Mouse (Mus musculus): ENCODE data around the gene Arhgap19. TPM values are rescaled to one million over a fixed set of nuclear protein-coding genes. Genes with fewer than 3 reads are reported as not detected.

Arhgap19 gene
- total and polyA plus RNA-seq, 3 experiments = 20.4 to 36.8 (median 30.1) TPM

DNA sequence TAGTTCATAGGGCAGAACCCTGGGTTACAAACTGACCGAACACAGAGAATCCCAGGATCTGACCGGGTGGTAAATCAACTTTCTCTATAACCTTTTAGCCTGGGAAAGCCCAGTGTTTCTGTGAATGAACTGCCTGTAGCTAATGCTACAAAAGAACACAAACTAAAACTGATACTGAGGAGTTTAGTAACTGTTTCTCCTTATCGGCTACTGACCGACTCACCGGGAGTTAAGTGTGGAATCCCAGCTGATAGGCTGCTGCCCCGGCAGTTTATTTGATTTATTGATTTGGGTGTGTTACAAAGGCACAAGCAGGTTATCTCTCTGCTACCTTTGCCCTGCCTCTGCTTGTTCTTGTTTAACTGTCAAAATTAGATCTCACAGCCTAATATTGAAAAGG is 37.0 kb upstream of the Arhgap19 start:
- H3K36me3 ChIP-seq (replicated peaks in 1 of 2; ENCODE audit: control insufficient read depth in 1 of 2, insufficient read depth in 1 of 2, low read length in 1 of 2) = no peaks in the 10 kb centered on the region
- H3K9ac ChIP-seq (ENCODE audit: insufficient read depth, low read depth) = no peak overlapping the region
- no peak for TF ChIP-seq MYC (IDR thresholded peaks at IDR 0.05; ENCODE audit: low read depth, low read length)
- no peak overlapping the region for H3K27ac ChIP-seq (ENCODE audit: insufficient read depth, low read depth)
- H3K9me3 ChIP-seq (replicated peaks; ENCODE audit: low read length) = no peaks in the 10 kb centered on the region
- peaks cover 42% of the 10 kb centered on the region for H3K27me3 ChIP-seq (replicated peaks)
- no peak overlapping the region for H3K4me2 ChIP-seq (ENCODE audit: insufficient read depth, low read depth, poor library complexity, severe bottlenecking)
- in situ Hi-C loops (cut with MboI; ENCODE audit: low pct_ligation_motif_present, low pct_unique_long_range_greater_than_20kb, low sequenced_read_pairs) (no loop called here), dilution Hi-C loops (cut with MboI; ENCODE audit: extremely low pct_ligation_motif_present, extremely low pct_unique_long_range_greater_than_20kb, low sequenced_read_pairs) (no loop called here)
- no peak for DNase-seq (ENCODE audit: extremely low read depth)
- H3K4me1 ChIP-seq (ENCODE audit: control insufficient read depth in 1 of 2, insufficient read depth in 2 of 2) = peaks cover 2 to 7% of the 10 kb centered on the region in 2 experiments; a peak in 1 of 4 replicates
- H3K4me3 ChIP-seq (replicated peaks in 1 of 3; ENCODE audit: low read depth in 2 of 3, low read length in 2 of 3, poor library complexity in 1 of 3) = no peak overlapping the region
- no peaks in the 10 kb centered on the region for H3K79me2 ChIP-seq (replicated peaks; ENCODE audit: control insufficient read depth, extremely low read depth, insufficient read depth, poor library complexity, severe bottlenecking)

DNA sequence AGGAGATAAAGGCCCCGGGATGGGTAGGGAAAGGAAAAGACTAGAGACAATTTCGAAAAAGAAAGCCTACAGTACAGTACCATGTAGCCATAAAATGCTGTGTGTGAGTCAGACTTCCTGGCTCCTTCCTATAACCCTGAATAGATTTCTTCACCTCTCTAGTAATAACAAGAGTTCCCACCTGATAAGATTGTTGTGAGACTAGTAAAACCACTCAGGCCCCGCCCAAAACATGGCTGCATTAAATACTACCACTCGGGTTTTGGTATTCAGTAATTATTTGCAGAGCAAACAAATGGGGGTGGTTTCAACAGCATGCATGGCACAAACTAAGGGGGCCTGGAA is 36.0 kb upstream of the Arhgap19 start:
- in situ Hi-C loops (cut with MboI; ENCODE audit: low pct_ligation_motif_present, low pct_unique_long_range_greater_than_20kb, low sequenced_read_pairs) (no loop called here), dilution Hi-C loops (cut with MboI; ENCODE audit: extremely low pct_ligation_motif_present, extremely low pct_unique_long_range_greater_than_20kb, low sequenced_read_pairs) (no loop called here)
- H3K79me2 ChIP-seq (replicated peaks; ENCODE audit: control insufficient read depth, extremely low read depth, insufficient read depth, poor library complexity, severe bottlenecking) = no peaks in the 10 kb centered on the region
- H3K4me2 ChIP-seq (ENCODE audit: insufficient read depth, low read depth, poor library complexity, severe bottlenecking) = no peak overlapping the region
- H3K4me3 ChIP-seq (replicated peaks in 1 of 3; ENCODE audit: low read depth in 2 of 3, low read length in 2 of 3, poor library complexity in 1 of 3) = no peak overlapping the region
- H3K27me3 ChIP-seq (replicated peaks) = peaks cover 51% of the 10 kb centered on the region
- no peak for TF ChIP-seq MAZ (IDR thresholded peaks at IDR 0.05; ENCODE audit: low read depth, low read length)
- no peak for TF ChIP-seq USF2 (conservative IDR thresholded peaks at IDR 0.05; ENCODE audit: low read depth, low read length)
- H3K9ac ChIP-seq (ENCODE audit: insufficient read depth, low read depth) = no peak overlapping the region
- DNase-seq (ENCODE audit: extremely low read depth) = no peak
- no peak overlapping the region for H3K27ac ChIP-seq (ENCODE audit: insufficient read depth, low read depth)
- H3K4me1 ChIP-seq (ENCODE audit: control insufficient read depth in 1 of 2, insufficient read depth in 2 of 2) = peaks cover 2 to 7% of the 10 kb centered on the region in 2 experiments; a peak in 1 of 4 replicates
- H3K9me3 ChIP-seq (replicated peaks; ENCODE audit: low read length) = no peaks in the 10 kb centered on the region
- no peaks in the 10 kb centered on the region for H3K36me3 ChIP-seq (replicated peaks in 1 of 2; ENCODE audit: control insufficient read depth in 1 of 2, insufficient read depth in 1 of 2, low read length in 1 of 2)

DNA sequence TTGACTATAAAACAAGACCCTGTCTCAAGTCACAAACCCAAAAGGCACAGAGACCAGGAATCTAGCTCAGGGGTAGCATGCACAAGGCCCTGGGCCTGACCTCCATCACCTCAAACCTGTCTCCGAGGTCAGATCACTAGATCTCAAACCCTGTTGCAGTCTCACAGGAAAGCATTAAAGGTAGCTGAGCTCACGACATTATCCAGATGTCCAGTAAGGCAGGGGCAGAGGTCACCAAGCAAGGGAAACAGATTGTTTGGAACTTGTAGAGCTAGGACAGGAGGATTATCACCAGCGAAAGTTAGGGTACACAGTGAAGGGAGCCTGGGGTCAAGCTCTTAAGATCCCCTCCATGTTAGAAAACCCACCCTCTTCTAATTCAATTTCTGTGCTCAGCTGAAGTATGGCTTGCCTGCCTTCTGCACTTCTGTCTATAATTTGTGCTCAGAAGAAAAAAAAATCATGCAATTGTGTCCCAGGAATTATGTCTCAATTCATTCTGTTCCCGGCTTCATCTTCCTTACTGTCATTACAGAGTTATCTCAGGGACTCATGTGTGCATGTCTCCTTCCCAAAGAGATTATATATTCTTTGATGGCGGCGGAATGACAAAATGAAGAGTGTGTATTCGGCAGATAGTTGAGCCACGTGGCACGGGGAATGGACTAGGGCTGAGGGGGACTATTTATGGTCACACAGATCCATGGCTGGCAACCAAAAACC is 35.5 kb upstream of the Arhgap19 start:
- no peaks in the 10 kb centered on the region for H3K9me3 ChIP-seq (replicated peaks; ENCODE audit: low read length)
- in situ Hi-C loops (cut with MboI; ENCODE audit: low pct_ligation_motif_present, low pct_unique_long_range_greater_than_20kb, low sequenced_read_pairs) = no loop called here
- no peaks in the 10 kb centered on the region for H3K36me3 ChIP-seq (replicated peaks in 1 of 2; ENCODE audit: control insufficient read depth in 1 of 2, insufficient read depth in 1 of 2, low read length in 1 of 2)
- no peak overlapping the region for H3K4me3 ChIP-seq (replicated peaks in 1 of 3; ENCODE audit: low read depth in 2 of 3, low read length in 2 of 3, poor library complexity in 1 of 3)
- TF ChIP-seq SMC3 (IDR thresholded peaks at IDR 0.05; ENCODE audit: low read depth, low read length) (no peak), KAT2A (IDR thresholded peaks at IDR 0.05; ENCODE audit: insufficient replicate concordance, low read length) (no peak), MXI1 (IDR thresholded peaks at IDR 0.05; ENCODE audit: low read depth, low read length) (no peak), ZC3H11A (IDR thresholded peaks at IDR 0.05; ENCODE audit: low read depth, low read length) (no peak), E2F4 (IDR thresholded peaks at IDR 0.05; ENCODE audit: insufficient replicate concordance, low read depth, low read length) (no peak), SIN3A (IDR thresholded peaks at IDR 0.05; ENCODE audit: low read length) (no peak), ZMIZ1 (IDR thresholded peaks at IDR 0.05; ENCODE audit: low read depth, low read length) (no peak), ZNF384 (IDR thresholded peaks at IDR 0.05; ENCODE audit: low read depth, low read length) (no peak), CHD2 (IDR thresholded peaks at IDR 0.05; ENCODE audit: low read length) (no peak), NRF1 (IDR thresholded peaks at IDR 0.05; ENCODE audit: low read depth, low read length) (no peak), CTCF (conservative IDR thresholded peaks at IDR 0.05 in 1 of 2, IDR thresholded peaks at IDR 0.05 in 1 of 2; ENCODE audit: low read depth in 2 of 2, low read length in 2 of 2) (no peak), RCOR1 (conservative IDR thresholded peaks at IDR 0.05; ENCODE audit: low read depth, low read length) (no peak), BHLHE40 (IDR thresholded peaks at IDR 0.05; ENCODE audit: low read depth, low read length) (no peak), TCF12 (IDR thresholded peaks at IDR 0.05; ENCODE audit: low read depth, low read length) (no peak), MEF2A (IDR thresholded peaks at IDR 0.05; ENCODE audit: borderline replicate concordance, low read depth, low read length) (no peak), RAD21 (IDR thresholded peaks at IDR 0.05; ENCODE audit: low read depth, low read length) (no peak), JUND (conservative IDR thresholded peaks at IDR 0.05; ENCODE audit: low read depth, low read length) (no peak)
- no peak for DNase-seq (ENCODE audit: extremely low read depth)
- no peak overlapping the region for H3K27ac ChIP-seq (ENCODE audit: insufficient read depth, low read depth)
- peaks cover 57% of the 10 kb centered on the region for H3K27me3 ChIP-seq (replicated peaks)
- dilution Hi-C loops (cut with MboI; ENCODE audit: extremely low pct_ligation_motif_present, extremely low pct_unique_long_range_greater_than_20kb, low sequenced_read_pairs) = no loop called here
- peaks cover 2 to 5% of the 10 kb centered on the region in 2 experiments; a peak in 1 of 4 replicates for H3K4me1 ChIP-seq (ENCODE audit: control insufficient read depth in 1 of 2, insufficient read depth in 2 of 2)
- H3K4me2 ChIP-seq (ENCODE audit: insufficient read depth, low read depth, poor library complexity, severe bottlenecking) = no peak overlapping the region
- H3K9ac ChIP-seq (ENCODE audit: insufficient read depth, low read depth) = no peak overlapping the region
- no peaks in the 10 kb centered on the region for H3K79me2 ChIP-seq (replicated peaks; ENCODE audit: control insufficient read depth, extremely low read depth, insufficient read depth, poor library complexity, severe bottlenecking)

Measured in CH12.LX (cell line).